Mouse (Mus musculus) stomach, postnatal 0 days (tissue): ENCODE measurements around the gene Npdc1.

Experiments
- CTCF ChIP-seq: IDR thresholded peaks from 2 replicates; pipeline ENCODE4 v1.5.1; 2016; ENCODE audit warnings: antibody characterized with exemption, low read depth, mild to moderate bottlenecking, moderate library complexity
- EP300 ChIP-seq: optimal IDR thresholded peaks from 2 replicates; pipeline ENCODE3; 2016; ENCODE audit warnings: antibody characterized with exemption

DNA sequence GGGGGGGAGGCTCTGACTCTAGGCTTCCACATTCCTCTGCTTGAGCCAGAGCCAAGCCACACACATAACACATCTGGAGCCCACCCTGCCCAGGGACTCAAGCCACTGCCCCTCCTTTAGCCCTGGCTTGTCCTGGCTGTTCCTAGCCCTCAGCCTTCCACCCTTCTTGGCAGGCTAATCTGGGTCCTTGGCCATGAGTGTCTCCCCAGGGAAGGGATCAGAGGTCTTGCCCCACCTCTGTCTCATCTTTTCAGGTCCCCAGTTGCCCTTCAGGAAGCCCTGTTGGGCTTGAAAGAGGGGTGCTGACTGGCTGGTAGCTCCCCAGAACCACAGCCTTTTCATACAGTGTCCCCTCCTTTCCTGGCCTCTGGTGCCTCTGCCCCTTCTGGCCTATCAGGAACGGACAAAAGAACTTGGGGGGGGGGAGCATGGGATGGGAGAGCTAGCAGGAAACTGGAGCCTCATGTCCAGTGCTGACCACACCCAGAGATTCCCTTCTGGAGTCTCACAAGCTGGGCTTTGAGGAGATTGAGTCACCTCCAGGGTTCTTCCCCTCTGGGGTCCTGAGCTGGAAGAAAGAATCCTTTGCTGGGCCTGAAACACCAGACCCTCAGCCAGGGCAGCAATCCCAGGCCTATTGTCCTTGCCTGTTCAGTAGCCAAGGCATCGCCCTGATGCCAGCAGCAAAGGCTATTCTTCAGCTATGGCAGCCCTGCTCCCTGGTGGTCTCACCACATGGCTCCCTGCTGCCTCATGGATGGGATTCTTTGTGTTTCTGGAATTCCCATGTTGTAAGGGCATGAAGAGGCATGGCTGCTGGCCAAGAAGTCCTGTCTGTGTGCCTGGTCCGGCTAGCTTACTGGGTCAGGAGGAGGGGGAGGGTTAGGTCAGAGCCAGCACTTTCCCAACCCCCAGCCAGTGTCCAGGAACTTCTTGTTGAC lies 4.6 kb upstream of the Npdc1 start:
- TF ChIP-seq CTCF (no peak), EP300 (no peak)
